Mouse (Mus musculus): Measurements from ENCODE around the gene Rsf1.

Gene Rsf1

GRCm38 (mm10) chr7:97579067-97579975 lies at the start of gene Rsf1, which contains the start of gene Aamdc:
Rsf1 (plus strand) TSS chr7:97579889.
Aamdc (minus strand) TSS chr7:97579497.
- peak; percentile 97 for DNase-seq (ENCODE audit: low read depth)

GRCm38 (mm10) chr7:97535531-97535930 lies 44.2 kb upstream of the Rsf1 start:
- DNase-seq (ENCODE audit: low read depth), result no peak

- DNase-seq (ENCODE audit: low read depth), result no peak
Observed at GRCm38 (mm10) chr7:97536571-97536970, 43.1 kb upstream of the Rsf1 start.

- DNase-seq (ENCODE audit: low read depth), result no peak
Observed at GRCm38 (mm10) chr7:97546462-97546861, 33.2 kb upstream of the Rsf1 start.

GRCm38 (mm10) chr7:97549301-97549700 lies 30.4 kb upstream of the Rsf1 start:
- no peak for DNase-seq (ENCODE audit: low read depth)

GRCm38 (mm10) chr7:97550673-97551072 lies 29.0 kb upstream of the Rsf1 start:
- DNase-seq (ENCODE audit: low read depth), result no peak

- no peak for DNase-seq (ENCODE audit: low read depth)
Observed at GRCm38 (mm10) chr7:97563576-97563975, 16.1 kb upstream of the Rsf1 start.

GRCm38 (mm10) chr7:97569372-97569771 lies 10.3 kb upstream of the Rsf1 start:
- no peak for DNase-seq (ENCODE audit: low read depth)

GRCm38 (mm10) chr7:97570389-97570788 lies 9.3 kb upstream of the Rsf1 start:
- peak; percentile 33 for DNase-seq (ENCODE audit: low read depth)

GRCm38 (mm10) chr7:97578361-97579066 lies 1.2 kb upstream of the Rsf1 start:
- no peak for DNase-seq (ENCODE audit: low read depth)

GRCm38 (mm10) chr7:97579976-97580842 lies 520 bp downstream of the Rsf1 start:
- peak; percentile 73 for DNase-seq (ENCODE audit: low read depth)

- peak; percentile 91 for DNase-seq (ENCODE audit: low read depth)
Observed at GRCm38 (mm10) chr7:97580843-97581214, 1.1 kb downstream of the Rsf1 start.

- DNase-seq (ENCODE audit: low read depth), result no peak
Observed at GRCm38 (mm10) chr7:97588506-97588905, 8.8 kb downstream of the Rsf1 start.

GRCm38 (mm10) chr7:97590488-97590887 lies 10.8 kb downstream of the Rsf1 start:
- DNase-seq (ENCODE audit: low read depth), result no peak

GRCm38 (mm10) chr7:97591336-97591735 lies 11.6 kb downstream of the Rsf1 start:
- no peak for DNase-seq (ENCODE audit: low read depth)

- DNase-seq (ENCODE audit: low read depth), result no peak
Observed at GRCm38 (mm10) chr7:97592396-97592795, 12.7 kb downstream of the Rsf1 start.

- no peak for DNase-seq (ENCODE audit: low read depth)
Observed at GRCm38 (mm10) chr7:97593535-97593934, 13.8 kb downstream of the Rsf1 start.

- DNase-seq (ENCODE audit: low read depth), result peak; percentile 47
Observed at GRCm38 (mm10) chr7:97598548-97598947, 18.9 kb downstream of the Rsf1 start.

GRCm38 (mm10) chr7:97621346-97621745 lies 41.7 kb downstream of the Rsf1 start:
- no peak for DNase-seq (ENCODE audit: low read depth)

- DNase-seq (ENCODE audit: low read depth), result no peak
Observed at GRCm38 (mm10) chr7:97622676-97623075, 43.0 kb downstream of the Rsf1 start.

GRCm38 (mm10) chr7:97623402-97623801 lies 43.7 kb downstream of the Rsf1 start:
- no peak for DNase-seq (ENCODE audit: low read depth)

- no peak for DNase-seq (ENCODE audit: low read depth)
Observed at GRCm38 (mm10) chr7:97629351-97629750, 49.7 kb downstream of the Rsf1 start.

Measured in induced T-regulatory cell, adult 2 months (primary cell).